Mouse (Mus musculus): ENCODE measurements around the gene Adamtsl1. TPM values are rescaled to one million over a fixed set of nuclear protein-coding genes. Genes with fewer than 3 reads are reported as not detected.

Adamtsl1 gene
- polyA plus RNA-seq, 1 experiment from 2014 or later: 33.3 TPM

GRCm38 (mm10) chr4:86289511-86290273 lies 775.7 kb downstream of the Adamtsl1 start:
- ATAC-seq (ENCODE audit: insufficient number of reproducible peaks, insufficient read depth, low FRiP score, low read depth): no peak
- Histone ChIP-seq H3K4me2 (replicated peaks; ENCODE audit: low read depth, low read length) (no peak overlapping the region), H3K27ac (ENCODE audit: low read length) (no peak overlapping the region), H3K4me1 (ENCODE audit: control insufficient read depth, insufficient read depth, low read length) (0 out of 2 replicates have a peak, but pooled peaks cover 5% of the 10 kb centered on the region), H3K9ac (replicated peaks; ENCODE audit: low read depth, low read length) (no peak overlapping the region), H3K27me3 (ENCODE audit: control insufficient read depth, insufficient read depth, low read length) (no peaks in the 10 kb centered on the region), H3K36me3 (ENCODE audit: control insufficient read depth, insufficient read depth, low read length) (no peaks in the 10 kb centered on the region), H3K9me3 (ENCODE audit: control insufficient read depth, low read depth, low read length) (no peaks in the 10 kb centered on the region), H3K4me3 (ENCODE audit: low read depth, low read length) (no peak overlapping the region)
- WGBS: 65% methylated on average over 12 of the region's 12 CpGs

- peaks cover 15% of the 10 kb centered on the region for H3K4me1 ChIP-seq (ENCODE audit: control insufficient read depth, insufficient read depth, low read length)
Observed at GRCm38 (mm10) chr4:86294828-86295251, 780.9 kb downstream of the Adamtsl1 start.

GRCm38 (mm10) chr4:86301469-86301868 lies 787.5 kb downstream of the Adamtsl1 start:
- no peak for ATAC-seq (ENCODE audit: insufficient number of reproducible peaks, insufficient read depth, low FRiP score, low read depth)
- Histone ChIP-seq H3K9ac (replicated peaks; ENCODE audit: low read depth, low read length) (no peak overlapping the region), H3K27me3 (ENCODE audit: control insufficient read depth, insufficient read depth, low read length) (no peaks in the 10 kb centered on the region), H3K4me2 (replicated peaks; ENCODE audit: low read depth, low read length) (no peak overlapping the region), H3K9me3 (ENCODE audit: control insufficient read depth, low read depth, low read length) (no peaks in the 10 kb centered on the region), H3K4me3 (ENCODE audit: low read depth, low read length) (no peak overlapping the region), H3K36me3 (ENCODE audit: control insufficient read depth, insufficient read depth, low read length) (no peaks in the 10 kb centered on the region), H3K4me1 (ENCODE audit: control insufficient read depth, insufficient read depth, low read length) (no peaks in the 10 kb centered on the region), H3K27ac (ENCODE audit: low read length) (no peak overlapping the region)
- 81% methylated on average over 6 of the region's 6 CpGs for WGBS

More at GRCm38 (mm10) chr4:86294828-86295251, 780.9 kb downstream of the Adamtsl1 start:
- no peaks in the 10 kb centered on the region for H3K36me3 ChIP-seq (ENCODE audit: control insufficient read depth, insufficient read depth, low read length)
- no peak overlapping the region for H3K9ac ChIP-seq (replicated peaks; ENCODE audit: low read depth, low read length)
- H3K9me3 ChIP-seq (ENCODE audit: control insufficient read depth, low read depth, low read length): no peaks in the 10 kb centered on the region
- H3K27me3 ChIP-seq (ENCODE audit: control insufficient read depth, insufficient read depth, low read length): no peaks in the 10 kb centered on the region
- H3K4me2 ChIP-seq (replicated peaks; ENCODE audit: low read depth, low read length): no peak overlapping the region
- peak overlapping the region; percentile 75; the same call in 1 of the 2 replicates for H3K27ac ChIP-seq (ENCODE audit: low read length)
- 21% methylated on average over 2 of the region's 2 CpGs for WGBS
- no peak overlapping the region for H3K4me3 ChIP-seq (ENCODE audit: low read depth, low read length)
- peak; percentile 61; the same call in 1 of the 2 replicates for ATAC-seq (ENCODE audit: insufficient number of reproducible peaks, insufficient read depth, low FRiP score, low read depth)

GRCm38 (mm10) chr4:86302095-86302494 lies 788.1 kb downstream of the Adamtsl1 start:
- 67% methylated on average over 4 of the region's 4 CpGs for WGBS
- Histone ChIP-seq H3K27me3 (ENCODE audit: control insufficient read depth, insufficient read depth, low read length) (no peaks in the 10 kb centered on the region), H3K4me3 (ENCODE audit: low read depth, low read length) (no peak overlapping the region), H3K36me3 (ENCODE audit: control insufficient read depth, insufficient read depth, low read length) (no peaks in the 10 kb centered on the region), H3K4me2 (replicated peaks; ENCODE audit: low read depth, low read length) (no peak overlapping the region), H3K9me3 (ENCODE audit: control insufficient read depth, low read depth, low read length) (no peaks in the 10 kb centered on the region), H3K27ac (ENCODE audit: low read length) (no peak overlapping the region), H3K9ac (replicated peaks; ENCODE audit: low read depth, low read length) (no peak overlapping the region), H3K4me1 (ENCODE audit: control insufficient read depth, insufficient read depth, low read length) (no peaks in the 10 kb centered on the region)
- ATAC-seq (ENCODE audit: insufficient number of reproducible peaks, insufficient read depth, low FRiP score, low read depth): no peak

- Histone ChIP-seq H3K36me3 (ENCODE audit: control insufficient read depth, insufficient read depth, low read length) (no peaks in the 10 kb centered on the region), H3K4me2 (replicated peaks; ENCODE audit: low read depth, low read length) (no peak overlapping the region), H3K27me3 (ENCODE audit: control insufficient read depth, insufficient read depth, low read length) (no peaks in the 10 kb centered on the region), H3K4me3 (ENCODE audit: low read depth, low read length) (no peak overlapping the region), H3K4me1 (ENCODE audit: control insufficient read depth, insufficient read depth, low read length) (no peaks in the 10 kb centered on the region), H3K9ac (replicated peaks; ENCODE audit: low read depth, low read length) (no peak overlapping the region), H3K9me3 (ENCODE audit: control insufficient read depth, low read depth, low read length) (no peaks in the 10 kb centered on the region), H3K27ac (ENCODE audit: low read length) (no peak overlapping the region)
- ATAC-seq (ENCODE audit: insufficient number of reproducible peaks, insufficient read depth, low FRiP score, low read depth): no peak
Observed at GRCm38 (mm10) chr4:86306753-86307152, 792.8 kb downstream of the Adamtsl1 start.

GRCm38 (mm10) chr4:86309178-86309577 lies 795.2 kb downstream of the Adamtsl1 start:
- ATAC-seq (ENCODE audit: insufficient number of reproducible peaks, insufficient read depth, low FRiP score, low read depth): no peak
- Histone ChIP-seq H3K4me3 (ENCODE audit: low read depth, low read length) (no peak overlapping the region), H3K4me2 (replicated peaks; ENCODE audit: low read depth, low read length) (no peak overlapping the region), H3K9me3 (ENCODE audit: control insufficient read depth, low read depth, low read length) (no peaks in the 10 kb centered on the region), H3K27ac (ENCODE audit: low read length) (no peak overlapping the region), H3K27me3 (ENCODE audit: control insufficient read depth, insufficient read depth, low read length) (no peaks in the 10 kb centered on the region), H3K4me1 (ENCODE audit: control insufficient read depth, insufficient read depth, low read length) (no peaks in the 10 kb centered on the region), H3K9ac (replicated peaks; ENCODE audit: low read depth, low read length) (no peak overlapping the region), H3K36me3 (ENCODE audit: control insufficient read depth, insufficient read depth, low read length) (no peaks in the 10 kb centered on the region)
- 69% methylated on average over 2 of the region's 2 CpGs for whole genome bisulfite sequencing

GRCm38 (mm10) chr4:86310806-86311730 lies 797.1 kb downstream of the Adamtsl1 start:
- Histone ChIP-seq H3K9ac (replicated peaks; ENCODE audit: low read depth, low read length) (no peak overlapping the region), H3K27ac (ENCODE audit: low read length) (no peak overlapping the region), H3K4me1 (ENCODE audit: control insufficient read depth, insufficient read depth, low read length) (no peaks in the 10 kb centered on the region), H3K27me3 (ENCODE audit: control insufficient read depth, insufficient read depth, low read length) (no peaks in the 10 kb centered on the region), H3K36me3 (ENCODE audit: control insufficient read depth, insufficient read depth, low read length) (no peaks in the 10 kb centered on the region), H3K4me2 (replicated peaks; ENCODE audit: low read depth, low read length) (no peak overlapping the region), H3K9me3 (ENCODE audit: control insufficient read depth, low read depth, low read length) (no peaks in the 10 kb centered on the region), H3K4me3 (ENCODE audit: low read depth, low read length) (no peak overlapping the region)
- no peak for ATAC-seq (ENCODE audit: insufficient number of reproducible peaks, insufficient read depth, low FRiP score, low read depth)
- 71% methylated on average over 7 of the region's 7 CpGs for WGBS

GRCm38 (mm10) chr4:86312366-86312765 lies 798.4 kb downstream of the Adamtsl1 start:
- Histone ChIP-seq H3K27me3 (ENCODE audit: control insufficient read depth, insufficient read depth, low read length) (no peaks in the 10 kb centered on the region), H3K9me3 (ENCODE audit: control insufficient read depth, low read depth, low read length) (no peaks in the 10 kb centered on the region), H3K4me3 (ENCODE audit: low read depth, low read length) (no peak overlapping the region), H3K4me2 (replicated peaks; ENCODE audit: low read depth, low read length) (no peak overlapping the region), H3K4me1 (ENCODE audit: control insufficient read depth, insufficient read depth, low read length) (no peaks in the 10 kb centered on the region), H3K36me3 (ENCODE audit: control insufficient read depth, insufficient read depth, low read length) (no peaks in the 10 kb centered on the region), H3K27ac (ENCODE audit: low read length) (no peak overlapping the region), H3K9ac (replicated peaks; ENCODE audit: low read depth, low read length) (no peak overlapping the region)
- ATAC-seq (ENCODE audit: insufficient number of reproducible peaks, insufficient read depth, low FRiP score, low read depth): no peak
- WGBS: 100% methylated on average over 2 of the region's 2 CpGs
